Mouse (Mus musculus) olfactory bulb, adult 2 months (tissue): Measurements from ENCODE around the gene Slc9a3r2.
A peak's percentile ranks its signal among the peaks of the same experiment; 100 is the strongest.

ENCODE experiments used
- CTCF ChIP-seq: fragments of 200-500 bp; IDR thresholded peaks from 2 replicates; pipeline ENCODE4 v1.5.1; 2012; ENCODE audit warnings: low read depth, mild to moderate bottlenecking, low read length, moderate library complexity; ENCODE audit not compliant: insufficient read depth
- POLR2A ChIP-seq: fragments of 200-500 bp; IDR thresholded peaks from 2 replicates; pipeline ENCODE4 v1.6.1; 2012; ENCODE audit warnings: mild to moderate bottlenecking, low read depth, low read length, moderate library complexity; ENCODE audit not compliant: insufficient read depth

DNA sequence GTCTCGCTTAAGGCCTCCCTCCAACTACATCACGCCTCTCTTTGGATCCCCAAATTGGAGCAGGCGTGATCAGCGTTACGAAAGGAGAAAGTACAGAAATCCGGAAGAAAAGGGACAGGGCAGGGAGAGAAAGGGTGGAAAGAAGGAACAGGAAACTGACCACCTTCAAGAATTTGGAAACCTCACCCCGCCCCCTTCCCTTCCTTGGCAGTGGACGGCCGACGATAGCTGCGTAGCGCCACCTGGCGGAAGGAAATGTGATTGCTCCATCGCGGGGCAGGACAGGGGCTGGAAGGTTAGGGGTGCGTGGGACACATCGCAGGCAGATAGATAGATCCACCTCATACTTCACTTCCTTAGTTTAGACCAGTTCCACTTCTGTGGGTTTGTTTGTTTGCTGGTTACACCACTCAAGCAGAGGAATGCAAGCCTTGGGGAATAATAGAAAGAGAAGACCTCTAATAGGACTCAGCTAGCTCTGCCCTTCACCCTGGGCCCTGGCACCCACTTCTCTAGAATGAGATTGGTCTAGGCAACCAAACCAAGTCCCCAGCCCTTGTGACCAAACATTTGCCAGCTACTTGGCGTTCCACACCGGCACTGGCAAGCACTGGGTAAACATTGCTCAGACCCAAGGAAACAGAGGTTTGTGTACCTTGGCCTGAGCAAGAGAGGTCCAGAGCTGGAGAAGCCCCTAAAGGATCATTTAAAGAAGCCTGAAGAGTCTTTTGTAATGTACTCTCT lies 4.0 kb upstream of the Slc9a3r2 start:
- TF ChIP-seq POLR2A (no peak), CTCF (peak; percentile 94)
